Mouse (Mus musculus) splenic B cell, adult 2 months (primary cell): ENCODE measurements around the gene Cbx4.

Source experiments
- DNase-seq: peaks from one replicate; pipeline ENCODE4 v3.0.0-alpha.2; 2011; ENCODE audit warnings: low read depth, low spot score
- H3K27me3 ChIP-seq: 2 replicates; pipeline ENCODE4 v1.6.1; 2012; ENCODE audit warnings: mild to moderate bottlenecking, low read length, moderate library complexity, mixed read lengths; ENCODE audit not compliant: control insufficient read depth, poor library complexity, insufficient read depth, severe bottlenecking
- H3K36me3 ChIP-seq: 2 replicates; pipeline ENCODE4 v1.6.1; 2012; ENCODE audit warnings: mild to moderate bottlenecking, low read length, moderate library complexity, mixed read lengths; ENCODE audit not compliant: control insufficient read depth, poor library complexity, insufficient read depth, severe bottlenecking

The Cbx4 gene

GRCm38 (mm10) chr11:119082638-119083599 is 3.1 kb downstream of the Cbx4 start:
- DNase-seq, result no peak
- H3K27me3 ChIP-seq, result no peaks in the 10 kb centered on the region
- H3K36me3 ChIP-seq, result peaks cover 4% of the 10 kb centered on the region

GRCm38 (mm10) chr11:119081839-119082637 is 4.0 kb downstream of the Cbx4 start:
- H3K27me3 ChIP-seq, result no peaks in the 10 kb centered on the region
- peak; percentile 73 for DNase-seq
- H3K36me3 ChIP-seq, result peaks cover 4% of the 10 kb centered on the region

- Histone ChIP-seq H3K27me3 (no peaks in the 10 kb centered on the region), H3K36me3 (peaks cover 4% of the 10 kb centered on the region)
- no peak for DNase-seq
Measured at GRCm38 (mm10) chr11:119081148-119081838, 4.7 kb downstream of the Cbx4 start.

- Histone ChIP-seq H3K27me3 (no peaks in the 10 kb centered on the region), H3K36me3 (peaks cover 4% of the 10 kb centered on the region)
- DNase-seq, result no peak
Measured at GRCm38 (mm10) chr11:119080461-119081147, 5.4 kb downstream of the Cbx4 start.

DNA sequence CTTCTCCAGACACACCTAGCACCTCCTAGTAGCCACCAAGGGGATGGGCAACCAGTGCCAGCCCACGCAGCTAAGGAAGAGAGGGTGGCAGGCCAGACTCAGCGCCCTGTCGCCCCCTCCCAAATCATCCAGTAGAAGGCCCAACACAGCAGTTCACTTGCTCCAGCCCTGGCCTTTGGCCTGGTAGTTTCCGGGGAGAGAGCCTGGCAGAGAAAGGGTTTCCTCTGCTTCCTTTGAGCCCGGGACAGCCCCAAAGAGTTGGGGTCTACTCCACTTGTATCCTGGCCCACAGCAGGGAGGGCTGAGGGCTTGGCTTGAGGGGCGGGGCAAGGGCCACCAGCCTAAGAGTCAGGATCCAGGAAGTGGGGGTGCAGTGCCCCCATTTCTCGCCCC is 6.6 kb downstream of the Cbx4 start:
- H3K36me3 ChIP-seq, result peaks cover 4% of the 10 kb centered on the region
- no peak for DNase-seq
- H3K27me3 ChIP-seq, result no peaks in the 10 kb centered on the region

- DNase-seq, result no peak
- no peaks in the 10 kb centered on the region for H3K27me3 ChIP-seq
- H3K36me3 ChIP-seq, result peaks cover 4% of the 10 kb centered on the region
Measured at GRCm38 (mm10) chr11:119078691-119079444, 7.2 kb downstream of the Cbx4 start.

GRCm38 (mm10) chr11:119077755-119078154 is 8.3 kb downstream of the Cbx4 start:
- H3K36me3 ChIP-seq, result peaks cover 4% of the 10 kb centered on the region
- no peaks in the 10 kb centered on the region for H3K27me3 ChIP-seq
- DNase-seq, result no peak

DNA sequence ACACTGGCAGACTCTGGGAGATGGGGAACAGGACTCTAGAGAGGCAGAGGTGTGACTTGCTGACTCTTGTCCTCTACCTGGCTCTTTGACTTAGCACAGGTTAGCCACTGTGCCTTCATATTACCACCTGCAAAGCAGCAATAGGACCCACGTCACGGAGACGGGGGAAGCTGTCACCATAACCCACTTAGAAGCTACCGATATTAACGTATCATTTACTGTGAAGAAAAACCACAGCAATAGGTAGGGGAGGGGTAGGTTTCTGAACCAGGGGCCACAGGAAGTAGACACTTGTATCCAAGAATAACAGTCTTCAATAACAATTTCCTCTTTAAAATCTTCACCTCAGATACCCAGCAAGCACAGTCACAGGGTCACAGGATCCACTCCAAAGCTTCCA is 10.2 kb downstream of the Cbx4 start:
- Histone ChIP-seq H3K36me3 (no peaks in the 10 kb centered on the region), H3K27me3 (no peaks in the 10 kb centered on the region)
- DNase-seq, result peak; percentile 58

DNA sequence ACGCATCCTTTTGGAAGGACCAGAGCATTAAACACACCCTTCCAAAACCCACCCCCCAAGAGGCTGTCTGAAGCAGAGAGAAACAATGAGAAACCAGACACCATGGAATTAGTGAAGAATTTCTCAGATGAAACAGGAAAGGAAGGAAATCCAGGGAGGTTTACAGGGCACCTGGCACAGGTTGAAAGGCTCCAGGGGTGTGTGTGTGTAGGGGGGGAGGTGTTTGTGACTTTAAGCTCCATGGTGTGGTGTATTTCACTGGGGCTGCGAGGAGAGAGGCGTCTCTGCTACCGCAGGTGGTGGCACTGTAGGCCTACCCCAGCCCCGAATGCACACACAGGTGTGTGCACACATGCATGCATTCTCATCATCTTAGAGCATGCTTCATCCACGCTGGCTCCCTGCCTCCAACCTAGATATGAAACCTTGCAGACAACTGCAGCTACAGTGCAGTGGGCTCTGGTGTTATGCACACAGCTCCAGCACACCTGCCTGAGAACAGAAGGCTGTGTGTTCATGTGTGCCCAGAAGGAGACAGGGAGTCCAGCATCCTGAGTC is 12.1 kb downstream of the Cbx4 start:
- no peaks in the 10 kb centered on the region for H3K36me3 ChIP-seq
- H3K27me3 ChIP-seq, result no peaks in the 10 kb centered on the region
- no peak for DNase-seq

GRCm38 (mm10) chr11:119072986-119073385 is 13.0 kb downstream of the Cbx4 start:
- Histone ChIP-seq H3K36me3 (no peaks in the 10 kb centered on the region), H3K27me3 (no peaks in the 10 kb centered on the region)
- no peak for DNase-seq

- H3K36me3 ChIP-seq, result no peaks in the 10 kb centered on the region
- no peak for DNase-seq
- H3K27me3 ChIP-seq, result no peaks in the 10 kb centered on the region
Measured at GRCm38 (mm10) chr11:119072239-119072638, 13.8 kb downstream of the Cbx4 start.

DNA sequence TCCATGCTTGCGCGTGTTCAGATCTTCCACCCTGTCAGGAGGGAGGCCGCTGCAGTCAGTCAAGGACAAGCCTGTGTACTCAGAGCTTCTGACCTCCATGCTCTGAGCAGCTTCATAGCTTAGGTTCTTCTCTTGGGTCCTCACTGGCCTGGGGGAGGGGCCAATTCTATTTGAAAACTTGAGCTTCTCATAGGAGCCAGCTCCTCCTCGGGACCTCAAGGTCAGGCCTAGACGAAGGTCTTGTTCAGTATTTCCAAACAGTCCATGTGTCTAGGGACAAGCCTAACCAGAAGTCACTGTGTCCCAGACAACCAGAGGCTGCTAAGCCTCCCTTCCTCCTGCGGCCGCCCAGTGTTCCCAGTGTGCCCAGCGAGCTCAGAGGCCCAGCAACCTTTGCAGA is 19.2 kb downstream of the Cbx4 start:
- no peak for DNase-seq
- Histone ChIP-seq H3K36me3 (no peaks in the 10 kb centered on the region), H3K27me3 (no peaks in the 10 kb centered on the region)

- DNase-seq, result peak; percentile 49
- no peaks in the 10 kb centered on the region for H3K27me3 ChIP-seq
- H3K36me3 ChIP-seq, result no peaks in the 10 kb centered on the region
Measured at GRCm38 (mm10) chr11:119059256-119059655, 26.8 kb downstream of the Cbx4 start.
